Mouse (Mus musculus): ENCODE results near the gene Trpm5.

The Trpm5 gene

GRCm38 (mm10) chr7:143105258-143105897 is 10.9 kb upstream of the Trpm5 start:
- DNase-seq, result peak; percentile 42

GRCm38 (mm10) chr7:143100759-143101158 is 6.3 kb upstream of the Trpm5 start:
- DNase-seq, result no peak

- DNase-seq, result no peak
Measured at GRCm38 (mm10) chr7:143095554-143095907, 1.1 kb upstream of the Trpm5 start.

- DNase-seq, result no peak
Measured at GRCm38 (mm10) chr7:143093847-143094246, 595 bp downstream of the Trpm5 start.

- DNase-seq, result peak; percentile 73
Measured at GRCm38 (mm10) chr7:143087070-143087579, 7.3 kb downstream of the Trpm5 start.

- DNase-seq, result peak; percentile 77
Measured at GRCm38 (mm10) chr7:143086366-143086765, 8.1 kb downstream of the Trpm5 start.

GRCm38 (mm10) chr7:143083708-143084107 is 10.7 kb downstream of the Trpm5 start:
- DNase-seq, result no peak

GRCm38 (mm10) chr7:143082024-143082423 is 12.4 kb downstream of the Trpm5 start:
- no peak for DNase-seq

GRCm38 (mm10) chr7:143077351-143077750 is 17.1 kb downstream of the Trpm5 start:
- no peak for DNase-seq

- DNase-seq, result no peak
Measured at GRCm38 (mm10) chr7:143075394-143075793, 19.0 kb downstream of the Trpm5 start.

- no peak for DNase-seq
Measured at GRCm38 (mm10) chr7:143073086-143073485, 21.4 kb downstream of the Trpm5 start.

GRCm38 (mm10) chr7:143072605-143073004 is 21.8 kb downstream of the Trpm5 start:
- no peak for DNase-seq

GRCm38 (mm10) chr7:143070506-143071070 is 23.9 kb downstream of the Trpm5 start:
- DNase-seq, result no peak

- DNase-seq, result no peak
Measured at GRCm38 (mm10) chr7:143069751-143070400, 24.6 kb downstream of the Trpm5 start.

- peak; percentile 97 for DNase-seq
Measured at GRCm38 (mm10) chr7:143068882-143069591, 25.4 kb downstream of the Trpm5 start, which contains the start of gene Tssc4. TSS of gene Tssc4 (plus strand) at chr7:143069249.

GRCm38 (mm10) chr7:143068316-143068881 is 26.0 kb downstream of the Trpm5 start:
- no peak for DNase-seq

GRCm38 (mm10) chr7:143067897-143068296 is 26.5 kb downstream of the Trpm5 start:
- DNase-seq, result no peak

- no peak for DNase-seq
Measured at GRCm38 (mm10) chr7:143067469-143067868, 27.0 kb downstream of the Trpm5 start.

GRCm38 (mm10) chr7:143065692-143066091 is 28.8 kb downstream of the Trpm5 start:
- DNase-seq, result no peak

- no peak for DNase-seq
Measured at GRCm38 (mm10) chr7:143064226-143064625, 30.2 kb downstream of the Trpm5 start.

- no peak for DNase-seq
Measured at GRCm38 (mm10) chr7:143062704-143063103, 31.7 kb downstream of the Trpm5 start.

- peak; percentile 62 for DNase-seq
Measured at GRCm38 (mm10) chr7:143059202-143059870, 35.1 kb downstream of the Trpm5 start.
